Mouse (Mus musculus) MEL (cell line): Measurements from ENCODE around the gene Actl11. TPM values are rescaled to one million over a fixed set of nuclear protein-coding genes. Genes with fewer than 3 reads are reported as not detected.

Experiments used
- DNase-seq: peaks from one replicate; pipeline ENCODE4 v3.0.0; 2011; ENCODE audit warnings: low read depth, low spot score
- H3K27ac ChIP-seq: 2 replicates; pipeline ENCODE4 v1.5.1; 2012; ENCODE audit warnings: low read depth, mild to moderate bottlenecking, control low read depth, low read length, moderate library complexity; ENCODE audit not compliant: control insufficient read depth
- H3K27me3 ChIP-seq, 2 experiments: fragments of 150-350 bp in 1 of 2; sonication (generic) in 1 of 2; 2 replicates each; pipeline ENCODE4 v1.6.1; 2012; ENCODE audit warnings: low read length in 2 of 2, mild to moderate bottlenecking in 2 of 2, improper control_type of control experiment in 1 of 2, moderate library complexity in 1 of 2; ENCODE audit not compliant: insufficient read depth in 2 of 2, control insufficient read depth in 1 of 2
- H3K36me3 ChIP-seq, 2 experiments: 2 replicates each; pipeline ENCODE4 v1.6.1; 2012 to 2014; ENCODE audit warnings: low read length in 2 of 2, improper control_type of control experiment in 1 of 2, inconsistent platforms in 1 of 2, mild to moderate bottlenecking in 1 of 2; ENCODE audit not compliant: insufficient read depth in 2 of 2, control insufficient read depth in 1 of 2
- H3K4me1 ChIP-seq, 2 experiments: fragments of 150-350 bp in 1 of 2; sonication (generic) in 1 of 2; 2 replicates each; pipeline ENCODE4 v1.6.1; 2012; ENCODE audit warnings: low read length in 2 of 2, improper control_type of control experiment in 1 of 2, mild to moderate bottlenecking in 1 of 2; ENCODE audit not compliant: insufficient read depth in 2 of 2, control insufficient read depth in 1 of 2
- H3K4me3 ChIP-seq, 2 experiments: fragments of 150-350 bp in 1 of 2; sonication (generic) in 1 of 2; 2 replicates each; pipeline ENCODE4 v1.5.1; 2012; ENCODE audit warnings: low read depth in 2 of 2, low read length in 2 of 2, mild to moderate bottlenecking in 2 of 2, moderate library complexity in 2 of 2, control low read depth in 1 of 2, improper control_type of control experiment in 1 of 2; ENCODE audit not compliant: control insufficient read depth in 1 of 2, insufficient read depth in 1 of 2
- H3K79me2 ChIP-seq: 2 replicates; pipeline ENCODE4 v1.6.1; 2012; ENCODE audit warnings: mild to moderate bottlenecking, low read length, moderate library complexity; ENCODE audit not compliant: control insufficient read depth, poor library complexity, insufficient read depth
- H3K9ac ChIP-seq: 2 replicates; pipeline ENCODE4 v1.6.1; 2012; ENCODE audit warnings: low read depth, mild to moderate bottlenecking, control low read depth, low read length, moderate library complexity; ENCODE audit not compliant: control insufficient read depth, poor library complexity, severe bottlenecking
- H3K9me3 ChIP-seq: fragments of 150-350 bp; sonication (generic); replicated peaks from 2 replicates; pipeline ENCODE4 v1.6.1; 2012; ENCODE audit warnings: mild to moderate bottlenecking, low read length, improper control_type of control experiment, moderate library complexity; ENCODE audit not compliant: insufficient read depth
- BHLHE40 ChIP-seq: IDR thresholded peaks from 2 replicates; pipeline ENCODE4 v1.6.1; 2012; ENCODE audit warnings: low read depth, mild to moderate bottlenecking, inconsistent platforms, low read length, improper control_type of control experiment, borderline replicate concordance
- CHD1 ChIP-seq: IDR thresholded peaks from 2 replicates; pipeline ENCODE4 v1.6.1; 2012; ENCODE audit warnings: low read depth, mild to moderate bottlenecking, inconsistent platforms, low read length, improper control_type of control experiment
- CHD2 ChIP-seq: IDR thresholded peaks from 2 replicates; pipeline ENCODE4 v1.6.1; 2011; ENCODE audit warnings: low read length, improper control_type of control experiment
- CTCF ChIP-seq, 3 experiments: IDR thresholded peaks in 2 of 3; conservative IDR thresholded peaks in 1 of 3; 2 replicates each; pipeline ENCODE4 v1.5.1; 2011 to 2012; ENCODE audit warnings: low read length in 3 of 3, low read depth in 2 of 3, mild to moderate bottlenecking in 2 of 3, improper control_type of control experiment in 1 of 3, inconsistent platforms in 1 of 3, mixed read lengths in 1 of 3, moderate library complexity in 1 of 3; ENCODE audit not compliant: control insufficient read depth in 1 of 3, insufficient read depth in 1 of 3, poor library complexity in 1 of 3, severe bottlenecking in 1 of 3
- E2F4 ChIP-seq: IDR thresholded peaks from 2 replicates; pipeline ENCODE4 v1.6.1; 2011; ENCODE audit warnings: low read depth, low read length, improper control_type of control experiment, borderline replicate concordance
- ELF1 ChIP-seq: IDR thresholded peaks from 2 replicates; pipeline ENCODE4 v1.6.1; 2014; ENCODE audit warnings: low read depth, mild to moderate bottlenecking, inconsistent platforms, low read length, improper control_type of control experiment, moderate library complexity
- EP300 ChIP-seq, 2 experiments: IDR thresholded peaks; 2 replicates each; pipeline ENCODE4 v1.6.1; 2011; ENCODE audit warnings: improper control_type of control experiment in 2 of 2, low read length in 2 of 2, low read depth in 1 of 2, mild to moderate bottlenecking in 1 of 2
- ETS1 ChIP-seq: IDR thresholded peaks from 2 replicates; pipeline ENCODE4 v1.6.1; 2012; ENCODE audit warnings: low read depth, mild to moderate bottlenecking, inconsistent platforms, low read length, improper control_type of control experiment, moderate library complexity
- GABPA ChIP-seq: IDR thresholded peaks from 2 replicates; pipeline ENCODE4 v1.6.1; 2012; ENCODE audit warnings: low read depth, mild to moderate bottlenecking, inconsistent platforms, low read length, improper control_type of control experiment, moderate library complexity
- GATA1 ChIP-seq: IDR thresholded peaks from 2 replicates; pipeline ENCODE4 v1.6.1; 2011; ENCODE audit warnings: low read depth, low read length, improper control_type of control experiment
- HCFC1 ChIP-seq: IDR thresholded peaks from 2 replicates; pipeline ENCODE4 v1.6.1; 2012; ENCODE audit warnings: low read depth, mild to moderate bottlenecking, inconsistent platforms, low read length, improper control_type of control experiment, moderate library complexity
- JUND ChIP-seq: IDR thresholded peaks from 2 replicates; pipeline ENCODE4 v1.6.1; 2011; ENCODE audit warnings: low read depth, mild to moderate bottlenecking, improper control_type of control experiment, low read length
- MAFK ChIP-seq: IDR thresholded peaks from 2 replicates; pipeline ENCODE4 v1.6.1; 2011; ENCODE audit warnings: low read depth, mild to moderate bottlenecking, low read length, improper control_type of control experiment, borderline replicate concordance
- MAX ChIP-seq: IDR thresholded peaks from 2 replicates; pipeline ENCODE4 v1.6.1; 2011; ENCODE audit warnings: low read length, improper control_type of control experiment
- MAZ ChIP-seq: IDR thresholded peaks from 2 replicates; pipeline ENCODE4 v1.6.1; 2012; ENCODE audit warnings: low read depth, mild to moderate bottlenecking, inconsistent platforms, low read length, improper control_type of control experiment
- MYB ChIP-seq: IDR thresholded peaks from 2 replicates; pipeline ENCODE4 v1.6.1; 2011; ENCODE audit warnings: mild to moderate bottlenecking, low read depth, low read length, improper control_type of control experiment
- MYC ChIP-seq: IDR thresholded peaks from 2 replicates; pipeline ENCODE4 v1.6.1; 2011; ENCODE audit warnings: low read depth, mild to moderate bottlenecking, low read length, improper control_type of control experiment, moderate library complexity
- NELFE ChIP-seq: IDR thresholded peaks from 2 replicates; pipeline ENCODE4 v1.6.1; 2011; ENCODE audit warnings: low read depth, low read length, improper control_type of control experiment
- NRF1 ChIP-seq: IDR thresholded peaks from 2 replicates; pipeline ENCODE4 v1.6.1; 2014; ENCODE audit warnings: low read depth, mild to moderate bottlenecking, inconsistent platforms, low read length, improper control_type of control experiment, moderate library complexity; ENCODE audit not compliant: poor library complexity, insufficient read depth, severe bottlenecking
- POLR2A ChIP-seq, 2 experiments: IDR thresholded peaks; 2 replicates each; pipeline ENCODE4 v1.6.1; 2011 to 2012; ENCODE audit warnings: low read length in 2 of 2, mild to moderate bottlenecking in 2 of 2, control low read depth in 1 of 2, improper control_type of control experiment in 1 of 2, low read depth in 1 of 2, moderate library complexity in 1 of 2; ENCODE audit not compliant: control insufficient read depth in 1 of 2, insufficient read depth in 1 of 2, poor library complexity in 1 of 2
- POLR2AphosphoS5 ChIP-seq: IDR thresholded peaks from 2 replicates; pipeline ENCODE4 v1.6.1; 2012; ENCODE audit warnings: low read depth, borderline replicate concordance, mild to moderate bottlenecking, inconsistent platforms, low read length, moderate library complexity, mixed read lengths
- RAD21 ChIP-seq: IDR thresholded peaks from 2 replicates; pipeline ENCODE4 v1.6.1; 2011; ENCODE audit warnings: mild to moderate bottlenecking, low read depth, low read length, improper control_type of control experiment
- RCOR1 ChIP-seq: IDR thresholded peaks from 2 replicates; pipeline ENCODE4 v1.6.1; 2012; ENCODE audit warnings: low read depth, mild to moderate bottlenecking, inconsistent platforms, low read length, improper control_type of control experiment
- SIN3A ChIP-seq: IDR thresholded peaks from 2 replicates; pipeline ENCODE4 v1.6.1; 2012; ENCODE audit warnings: low read length, improper control_type of control experiment, inconsistent platforms
- SMC3 ChIP-seq: IDR thresholded peaks from 2 replicates; pipeline ENCODE4 v1.6.1; 2011; ENCODE audit warnings: low read depth, low read length, improper control_type of control experiment
- TAL1 ChIP-seq: IDR thresholded peaks from 2 replicates; pipeline ENCODE4 v1.6.1; 2012; ENCODE audit warnings: mild to moderate bottlenecking, inconsistent platforms, low read length, moderate library complexity, mixed read lengths
- TBP ChIP-seq: IDR thresholded peaks from 2 replicates; pipeline ENCODE4 v1.8.0; 2011; ENCODE audit warnings: low read depth, low read length, improper control_type of control experiment
- TCF12 ChIP-seq: IDR thresholded peaks from 2 replicates; pipeline ENCODE4 v1.6.1; 2014; ENCODE audit warnings: low read depth, mild to moderate bottlenecking, inconsistent platforms, low read length, improper control_type of control experiment, moderate library complexity
- UBTF ChIP-seq: IDR thresholded peaks from 2 replicates; pipeline ENCODE4 v1.6.1; 2012; ENCODE audit warnings: low read depth, mild to moderate bottlenecking, inconsistent platforms, low read length, improper control_type of control experiment, moderate library complexity, borderline replicate concordance; ENCODE audit not compliant: insufficient read depth
- USF1 ChIP-seq: IDR thresholded peaks from 2 replicates; pipeline ENCODE4 v1.6.1; 2014; ENCODE audit warnings: low read depth, mild to moderate bottlenecking, inconsistent platforms, low read length, improper control_type of control experiment, moderate library complexity
- USF2 ChIP-seq, 2 experiments: IDR thresholded peaks; 2 replicates each; pipeline ENCODE4 v1.6.1; 2011 to 2012; ENCODE audit warnings: improper control_type of control experiment in 2 of 2, low read length in 2 of 2, borderline replicate concordance in 1 of 2, inconsistent platforms in 1 of 2, low read depth in 1 of 2, mild to moderate bottlenecking in 1 of 2; ENCODE audit not compliant: insufficient read depth in 1 of 2
- ZC3H11A ChIP-seq: IDR thresholded peaks from 2 replicates; pipeline ENCODE4 v1.6.1; 2012; ENCODE audit warnings: low read depth, mild to moderate bottlenecking, inconsistent platforms, low read length, improper control_type of control experiment
- ZKSCAN1 ChIP-seq: IDR thresholded peaks from 2 replicates; pipeline ENCODE4 v1.6.1; 2012; ENCODE audit warnings: low read depth, mild to moderate bottlenecking, inconsistent platforms, low read length, improper control_type of control experiment, moderate library complexity
- ZMIZ1 ChIP-seq: IDR thresholded peaks from 2 replicates; pipeline ENCODE4 v1.6.1; 2012; ENCODE audit warnings: low read depth, mild to moderate bottlenecking, inconsistent platforms, low read length, improper control_type of control experiment, moderate library complexity
- ZNF384 ChIP-seq: IDR thresholded peaks from 2 replicates; pipeline ENCODE4 v1.6.1; 2012; ENCODE audit warnings: low read depth, mild to moderate bottlenecking, inconsistent platforms, low read length, improper control_type of control experiment
- polyA plus RNA-seq, 2 experiments: library from polyadenylated mRNA; stranded (reverse) in 1 of 2; unstranded in 1 of 2; fragments of >175 nt in 1 of 2; fragments of >200 nt in 1 of 2; gene quantifications; 2 replicates each; pipeline versions ENCODE4 v1.2.1 to v1.2.4; 2012; ENCODE audit warnings: low replicate concordance in 2 of 2, low read depth in 1 of 2; ENCODE audit not compliant: insufficient read length in 2 of 2, insufficient read depth in 1 of 2, missing spikeins in 1 of 2
- total RNA-seq: library from RNA; depleted of rRNA; stranded (reverse); fragments of 300-350 nt; gene quantifications from 2 replicates; pipeline ENCODE4 v1.2.3, GENCODE M21; 2012

Actl11 gene
- total and polyA plus RNA-seq, 3 experiments: not detected

DNA sequence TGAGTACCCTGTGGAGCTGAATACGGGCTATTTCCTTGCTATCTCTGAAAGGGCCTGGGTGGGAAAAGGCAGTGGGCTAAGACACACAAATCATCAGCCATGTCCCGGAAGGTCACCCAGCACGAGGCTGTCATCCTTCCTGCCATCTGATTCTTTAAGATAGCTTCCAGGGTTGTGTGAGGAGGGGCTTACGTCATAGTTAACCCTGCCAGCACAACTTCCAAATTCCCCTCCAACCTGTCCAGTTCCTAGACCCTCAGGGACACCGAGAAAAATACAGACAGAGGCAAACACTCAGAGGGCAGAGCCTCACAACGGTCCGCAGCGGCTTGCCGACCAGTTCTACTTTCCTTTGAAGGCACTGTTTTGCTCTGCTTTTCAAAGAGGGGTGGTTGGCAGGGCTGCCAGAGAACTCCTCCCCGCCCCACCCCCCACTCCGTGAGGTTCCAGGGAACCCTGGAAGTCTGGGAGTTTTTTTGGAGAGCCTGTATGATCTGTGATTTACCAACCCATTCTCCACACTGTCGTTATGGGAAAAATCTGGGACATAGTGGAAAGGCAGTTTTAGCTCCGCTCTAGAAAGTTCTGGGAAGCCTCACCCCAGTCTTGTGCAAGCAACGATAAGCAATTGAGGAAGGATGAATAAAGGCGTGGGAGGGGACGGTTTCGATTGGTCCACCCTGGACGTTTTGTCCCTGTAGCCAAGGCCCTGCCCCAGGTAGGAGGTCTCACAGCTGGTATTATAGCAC lies 19.7 kb upstream of the Actl11 start:
- H3K27me3 ChIP-seq: no peaks in the 10 kb centered on the region
- H3K79me2 ChIP-seq: no peaks in the 10 kb centered on the region; the same call in 1 of the 2 replicates
- no peaks in the 10 kb centered on the region for H3K9me3 ChIP-seq
- H3K27ac ChIP-seq: peak overlapping the region; percentile 95
- H3K36me3 ChIP-seq: peaks cover 0 to 29% of the 10 kb centered on the region in 2 experiments; a peak in 2 of 4 replicates
- H3K9ac ChIP-seq: peak overlapping the region; percentile 66
- H3K4me3 ChIP-seq: peak overlapping the region; percentile 52 to 53
- H3K4me1 ChIP-seq: peaks cover 5 to 38% of the 10 kb centered on the region in 2 experiments
- DNase-seq: peak; percentile 92
- no peak for TF ChIP-seq MAFK
- TF ChIP-seq CHD1: 0 out of 2 replicates have a peak, but pooled peaks have one; percentile 53
- TF ChIP-seq ZKSCAN1: no peak
- TF ChIP-seq ZNF384: no peak
- no peak for TF ChIP-seq UBTF
- TF ChIP-seq MAZ: peak; percentile 78
- 0 out of 2 replicates have a peak, but pooled peaks have one; percentile 10 for TF ChIP-seq MYB
- peak; percentile 52 for TF ChIP-seq TAL1
- no peak for TF ChIP-seq E2F4
- 0 out of 2 replicates have a peak, but pooled peaks have one; percentile 19 for TF ChIP-seq USF1
- TF ChIP-seq USF2 (IDR thresholded peaks at IDR 0.05; ENCODE audit: borderline replicate concordance in 1 of 2, insufficient read depth in 1 of 2, low read depth in 1 of 2, low read length in 2 of 2): no peak
- TF ChIP-seq JUND: no peak
- peak; percentile 91 for TF ChIP-seq ETS1
- no peak for TF ChIP-seq ZMIZ1
- peak; percentile 66 for TF ChIP-seq TCF12
- no peak for TF ChIP-seq CTCF (IDR thresholded peaks at IDR 0.05 in 2 of 3, conservative IDR thresholded peaks at IDR 0.05 in 1 of 3; ENCODE audit: control insufficient read depth in 1 of 3, insufficient read depth in 1 of 3, low read depth in 2 of 3, low read length in 3 of 3, poor library complexity in 1 of 3, severe bottlenecking in 1 of 3)
- TF ChIP-seq ZC3H11A: no peak
- TF ChIP-seq EP300 (IDR thresholded peaks at IDR 0.05; ENCODE audit: low read depth in 1 of 2, low read length in 2 of 2): peak; percentile 69 to 78
- TF ChIP-seq RAD21: no peak
- no peak for TF ChIP-seq GABPA
- 0 out of 2 replicates have a peak, but pooled peaks have one; percentile 42 for TF ChIP-seq HCFC1
- peak; percentile 69; the same call in 1 of the 2 replicates for TF ChIP-seq BHLHE40
- TF ChIP-seq POLR2A (IDR thresholded peaks at IDR 0.05; ENCODE audit: control insufficient read depth in 1 of 2, insufficient read depth in 1 of 2, low read depth in 1 of 2, low read length in 2 of 2, poor library complexity in 1 of 2): peak; percentile 32 to 61; a peak in 2 of 4 replicates
- no peak; the same call in 1 of the 2 replicates for TF ChIP-seq NELFE
- no peak for TF ChIP-seq NRF1
- TF ChIP-seq ELF1: no peak
- peak; percentile 3; the same call in 1 of the 2 replicates for TF ChIP-seq SMC3
- TF ChIP-seq TBP: peak; percentile 74
- TF ChIP-seq POLR2AphosphoS5: no peak
- 0 out of 2 replicates have a peak, but pooled peaks have one; percentile 33 for TF ChIP-seq MYC
- TF ChIP-seq CHD2: peak; percentile 31; the same call in 1 of the 2 replicates
- peak; percentile 88 for TF ChIP-seq MAX
- peak; percentile 83 for TF ChIP-seq RCOR1
- TF ChIP-seq GATA1: peak; percentile 76
- TF ChIP-seq SIN3A: peak; percentile 83
